Mouse (Mus musculus): ENCODE measurements at regions not wholly inside any gene's neighbourhood (a gene's known extent, or its start where the extent isn't known, plus 50 kb on each side); places are given as distances from the start of the nearest gene placed in this dataset.

GRCm38 (mm10) chr15:74461935-74462334, 174.2 kb downstream of the Mroh4 start:
- no peak overlapping the region for H3K4me3 ChIP-seq
- H3K27me3 ChIP-seq, result no peaks in the 10 kb centered on the region
- peaks cover 4% of the 10 kb centered on the region; the same call in 1 of the 2 replicates for H3K9me3 ChIP-seq (replicated peaks)
- H3K27ac ChIP-seq, result no peak overlapping the region
- no peak overlapping the region for H3K9ac ChIP-seq
- no peak overlapping the region for H3K4me2 ChIP-seq
- ATAC-seq, result no peak
- WGBS, result 64% methylated on average over 5 of the region's 5 CpGs
- no peaks in the 10 kb centered on the region for H3K36me3 ChIP-seq (ENCODE audit: poor library complexity, severe bottlenecking)
- peaks cover 12% of the 10 kb centered on the region; the same call in 1 of the 2 replicates for H3K4me1 ChIP-seq

GRCm38 (mm10) chr15:74459345-74459975, 176.7 kb downstream of the Mroh4 start:
- no peak for ATAC-seq
- H3K4me3 ChIP-seq, result no peak overlapping the region
- H3K9ac ChIP-seq, result no peak overlapping the region
- no peaks in the 10 kb centered on the region for H3K27me3 ChIP-seq
- WGBS, result 72% methylated on average over 12 of the region's 12 CpGs
- peaks cover 4% of the 10 kb centered on the region; the same call in 1 of the 2 replicates for H3K9me3 ChIP-seq (replicated peaks)
- peaks cover 18% of the 10 kb centered on the region; the same call in 1 of the 2 replicates for H3K4me1 ChIP-seq
- H3K27ac ChIP-seq, result no peak overlapping the region
- H3K4me2 ChIP-seq, result no peak overlapping the region
- H3K36me3 ChIP-seq (ENCODE audit: poor library complexity, severe bottlenecking), result no peaks in the 10 kb centered on the region

DNA sequence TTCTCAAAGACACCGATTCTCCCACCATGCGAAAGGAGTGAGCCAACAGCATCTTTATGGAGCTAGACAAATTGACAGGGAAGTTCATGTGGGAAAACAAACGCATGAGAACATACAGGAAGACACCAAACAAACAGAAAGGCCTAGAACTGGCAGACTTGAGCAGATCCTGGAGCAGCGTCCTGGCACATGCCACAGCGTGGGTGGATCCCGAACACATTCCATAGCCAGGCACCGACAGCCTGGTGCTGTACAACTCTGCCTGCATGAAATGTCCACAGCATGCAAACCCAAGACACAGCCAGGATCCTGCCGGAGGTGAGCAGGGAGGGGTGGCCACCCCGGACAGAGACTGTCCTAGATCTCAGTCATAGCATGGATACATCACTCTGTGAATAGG, 177.2 kb downstream of the Mroh4 start:
- no peaks in the 10 kb centered on the region for H3K36me3 ChIP-seq (ENCODE audit: poor library complexity, severe bottlenecking)
- H3K27ac ChIP-seq, result no peak overlapping the region
- no peak for ATAC-seq
- WGBS, result 85% methylated on average over 9 of the region's 9 CpGs
- H3K9me3 ChIP-seq (replicated peaks), result no peaks in the 10 kb centered on the region
- H3K9ac ChIP-seq, result no peak overlapping the region
- no peak overlapping the region for H3K4me3 ChIP-seq
- H3K27me3 ChIP-seq, result no peaks in the 10 kb centered on the region
- peaks cover 18% of the 10 kb centered on the region; the same call in 1 of the 2 replicates for H3K4me1 ChIP-seq
- no peak overlapping the region for H3K4me2 ChIP-seq

DNA sequence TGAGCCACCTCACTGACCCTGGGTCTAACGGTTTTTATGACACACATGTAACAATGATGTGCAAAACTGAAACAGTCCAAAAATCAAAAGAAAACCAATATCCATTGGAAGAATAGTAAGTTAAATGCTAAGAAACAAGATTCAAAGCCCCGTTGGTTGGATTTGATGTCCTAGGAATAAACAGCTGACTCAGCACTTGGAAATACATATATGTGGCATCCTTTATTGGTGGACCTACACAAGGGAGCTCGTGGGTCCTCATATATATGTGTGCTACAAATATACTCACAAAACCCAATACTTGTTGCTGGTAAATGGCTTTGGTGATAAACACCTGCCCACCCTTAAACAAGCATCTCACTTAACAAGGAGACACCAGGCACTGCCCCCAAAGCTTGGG, 178.2 kb downstream of the Mroh4 start:
- no peak for ATAC-seq
- no peak overlapping the region for H3K9ac ChIP-seq
- H3K27me3 ChIP-seq, result no peaks in the 10 kb centered on the region

GRCm38 (mm10) chr15:74456675-74457040, 179.5 kb downstream of the Mroh4 start:
- no peak for ATAC-seq
- Histone ChIP-seq H3K4me1 (peaks cover 18% of the 10 kb centered on the region; the same call in 1 of the 2 replicates), H3K36me3 (ENCODE audit: poor library complexity, severe bottlenecking) (no peaks in the 10 kb centered on the region), H3K9ac (no peak overlapping the region), H3K4me3 (no peak overlapping the region), H3K4me2 (no peak overlapping the region), H3K27ac (no peak overlapping the region), H3K9me3 (replicated peaks) (no peaks in the 10 kb centered on the region), H3K27me3 (no peaks in the 10 kb centered on the region)
- 84% methylated on average over 6 of the region's 6 CpGs for WGBS

More for the DNA sequence above, 178.2 kb downstream of the Mroh4 start:
- no peaks in the 10 kb centered on the region for H3K36me3 ChIP-seq (ENCODE audit: poor library complexity, severe bottlenecking)
- peaks cover 18% of the 10 kb centered on the region; the same call in 1 of the 2 replicates for H3K4me1 ChIP-seq
- WGBS, result 90% methylated on average over 3 of the region's 3 CpGs
- no peaks in the 10 kb centered on the region for H3K9me3 ChIP-seq (replicated peaks)
- no peak overlapping the region for H3K27ac ChIP-seq
- H3K4me3 ChIP-seq, result no peak overlapping the region
- H3K4me2 ChIP-seq, result no peak overlapping the region

- Histone ChIP-seq H3K36me3 (ENCODE audit: poor library complexity, severe bottlenecking) (no peaks in the 10 kb centered on the region), H3K9ac (no peak overlapping the region), H3K27me3 (no peaks in the 10 kb centered on the region), H3K4me1 (peaks cover 18% of the 10 kb centered on the region; the same call in 1 of the 2 replicates), H3K4me3 (no peak overlapping the region), H3K4me2 (no peak overlapping the region), H3K9me3 (replicated peaks) (no peaks in the 10 kb centered on the region), H3K27ac (no peak overlapping the region)
- no peak for ATAC-seq
- 65% methylated on average over 11 of the region's 11 CpGs for WGBS
Observed at GRCm38 (mm10) chr15:74455921-74456674, 180.1 kb downstream of the Mroh4 start.

- no peaks in the 10 kb centered on the region for H3K36me3 ChIP-seq (ENCODE audit: poor library complexity, severe bottlenecking)
- no peak overlapping the region for H3K27ac ChIP-seq
- peaks cover 19% of the 10 kb centered on the region; the same call in 1 of the 2 replicates for H3K4me1 ChIP-seq
- peaks cover 4% of the 10 kb centered on the region; the same call in 1 of the 2 replicates for H3K27me3 ChIP-seq
- no peak for ATAC-seq
- 79% methylated on average over 3 of the region's 3 CpGs for WGBS
- no peak overlapping the region for H3K4me2 ChIP-seq
- H3K9me3 ChIP-seq (replicated peaks), result no peaks in the 10 kb centered on the region
- no peak overlapping the region for H3K4me3 ChIP-seq
- no peak overlapping the region for H3K9ac ChIP-seq
Observed at GRCm38 (mm10) chr15:74454543-74454942, 181.6 kb downstream of the Mroh4 start.

- H3K9me3 ChIP-seq (replicated peaks), result no peaks in the 10 kb centered on the region
- H3K27me3 ChIP-seq, result peaks cover 4% of the 10 kb centered on the region; the same call in 1 of the 2 replicates
- no peak overlapping the region for H3K27ac ChIP-seq
- no peak overlapping the region for H3K9ac ChIP-seq
- no peak overlapping the region for H3K4me2 ChIP-seq
- H3K4me3 ChIP-seq, result no peak overlapping the region
- H3K4me1 ChIP-seq, result peaks cover 17% of the 10 kb centered on the region; the same call in 1 of the 2 replicates
- no peak for ATAC-seq
- no peaks in the 10 kb centered on the region for H3K36me3 ChIP-seq (ENCODE audit: poor library complexity, severe bottlenecking)
- 85% methylated on average over 6 of the region's 6 CpGs for WGBS
Observed at GRCm38 (mm10) chr15:74453810-74454209, 182.3 kb downstream of the Mroh4 start.

DNA sequence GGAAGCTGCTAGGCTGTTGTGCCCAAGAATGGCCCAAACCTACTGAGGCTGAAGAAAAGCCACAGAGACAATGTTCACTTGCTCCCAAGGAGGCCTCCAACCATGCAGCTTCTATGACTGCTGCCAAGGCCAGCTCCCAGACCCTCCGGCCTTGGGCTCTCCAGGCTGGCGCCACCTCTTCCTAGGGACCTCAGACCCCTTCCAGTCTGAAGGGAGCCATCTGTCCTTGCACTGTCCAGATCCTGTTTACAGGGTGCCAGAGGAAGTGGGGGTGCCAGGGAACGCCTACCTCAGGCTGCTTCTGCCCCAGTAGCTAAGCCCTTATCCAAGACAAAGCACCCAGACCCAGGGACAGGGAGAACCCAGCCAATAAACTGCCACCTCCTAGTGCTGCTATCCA, 183.7 kb downstream of the Mroh4 start:
- peaks cover 4% of the 10 kb centered on the region; the same call in 1 of the 2 replicates for H3K27me3 ChIP-seq
- H3K9me3 ChIP-seq (replicated peaks), result no peaks in the 10 kb centered on the region
- H3K4me3 ChIP-seq, result no peak overlapping the region
- H3K9ac ChIP-seq, result no peak overlapping the region
- no peak overlapping the region for H3K27ac ChIP-seq
- H3K4me2 ChIP-seq, result no peak overlapping the region
- 90% methylated on average over 3 of the region's 3 CpGs for WGBS
- H3K4me1 ChIP-seq, result peaks cover 17% of the 10 kb centered on the region; the same call in 1 of the 2 replicates
- H3K36me3 ChIP-seq (ENCODE audit: poor library complexity, severe bottlenecking), result no peaks in the 10 kb centered on the region
- no peak for ATAC-seq

- Histone ChIP-seq H3K9ac (no peak overlapping the region), H3K4me2 (no peak overlapping the region), H3K36me3 (ENCODE audit: poor library complexity, severe bottlenecking) (no peaks in the 10 kb centered on the region), H3K27ac (no peak overlapping the region; the same call in 1 of the 2 replicates), H3K9me3 (replicated peaks) (no peaks in the 10 kb centered on the region), H3K4me1 (peaks cover 6% of the 10 kb centered on the region; the same call in 1 of the 2 replicates), H3K27me3 (no peaks in the 10 kb centered on the region), H3K4me3 (no peak overlapping the region)
- 64% methylated on average over 13 of the region's 13 CpGs for WGBS
- ATAC-seq, result no peak
Observed at GRCm38 (mm10) chr15:74441889-74442288, 194.3 kb downstream of the Mroh4 start.

GRCm38 (mm10) chr15:74426989-74427388, 209.2 kb downstream of the Mroh4 start:
- H3K4me3 ChIP-seq, result no peak overlapping the region
- H3K4me2 ChIP-seq, result no peak overlapping the region

DNA sequence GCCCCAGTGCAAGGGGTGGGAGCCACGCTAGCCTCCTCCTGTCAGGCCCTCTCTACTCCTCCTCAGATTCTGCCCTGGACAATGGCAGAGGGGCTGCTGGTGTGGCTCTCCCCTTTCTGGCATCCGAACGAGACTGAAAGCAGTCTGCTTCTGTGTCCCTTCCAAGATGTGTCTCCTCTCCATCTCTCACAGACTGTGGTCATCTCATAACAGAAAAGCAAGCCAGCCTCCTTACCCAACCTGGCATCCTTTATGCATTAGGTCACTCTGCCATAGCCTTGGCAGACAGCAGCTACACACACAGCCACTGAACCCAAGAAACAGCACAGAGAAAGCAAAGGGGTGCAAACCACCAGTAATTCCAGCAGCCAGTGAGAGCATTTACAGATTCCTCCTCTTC, 213.2 kb downstream of the Mroh4 start:
- no peak overlapping the region for H3K27ac ChIP-seq
- WGBS, result 65% methylated on average over 3 of the region's 3 CpGs
- H3K9ac ChIP-seq, result no peak overlapping the region
- H3K36me3 ChIP-seq (ENCODE audit: poor library complexity, severe bottlenecking), result no peaks in the 10 kb centered on the region
- no peak overlapping the region for H3K4me2 ChIP-seq
- H3K27me3 ChIP-seq, result no peaks in the 10 kb centered on the region
- H3K9me3 ChIP-seq (replicated peaks), result no peaks in the 10 kb centered on the region
- H3K4me3 ChIP-seq, result no peak overlapping the region
- no peak for ATAC-seq
- no peaks in the 10 kb centered on the region for H3K4me1 ChIP-seq

More at GRCm38 (mm10) chr15:74426989-74427388, 209.2 kb downstream of the Mroh4 start:
- 85% methylated on average over 6 of the region's 6 CpGs for WGBS
- H3K4me1 ChIP-seq, result no peaks in the 10 kb centered on the region
- no peak for ATAC-seq
- no peaks in the 10 kb centered on the region for H3K27me3 ChIP-seq
- H3K36me3 ChIP-seq (ENCODE audit: poor library complexity, severe bottlenecking), result no peaks in the 10 kb centered on the region
- H3K9ac ChIP-seq, result no peak overlapping the region
- H3K27ac ChIP-seq, result no peak overlapping the region
- H3K9me3 ChIP-seq (replicated peaks), result no peaks in the 10 kb centered on the region
